Mouse (Mus musculus) spleen, adult 2 months (tissue): ENCODE data around the gene Tmod4.

Experiments used
- CTCF ChIP-seq: fragments of 200-500 bp; IDR thresholded peaks from 2 replicates; pipeline ENCODE4 v1.5.1; 2011; ENCODE audit warnings: mild to moderate bottlenecking, inconsistent platforms; ENCODE audit not compliant: insufficient read depth, insufficient read length, insufficient replicate concordance; ENCODE audit errors: extremely low read depth
- POLR2A ChIP-seq: fragments of 200-500 bp; IDR thresholded peaks from 2 replicates; pipeline ENCODE4 v1.6.1; 2011; ENCODE audit warnings: low read depth, low read length, inconsistent platforms

GRCm38 (mm10) chr3:95161041-95161551 lies 36.8 kb downstream of the Tmod4 start:
- no peak for TF ChIP-seq CTCF
- no peak for TF ChIP-seq POLR2A
